Mouse (Mus musculus) kidney, adult 2 months (tissue): ENCODE measurements around the gene Dab1.

ENCODE experiments used
- CTCF ChIP-seq: fragments of 200-500 bp; conservative IDR thresholded peaks from 2 replicates; pipeline ENCODE4 v1.5.1; 2011; ENCODE audit warnings: low read depth, mild to moderate bottlenecking, control low read depth, low read length, moderate library complexity, mixed read lengths; ENCODE audit not compliant: insufficient read depth, insufficient read length
- POLR2A ChIP-seq: fragments of 200-500 bp; IDR thresholded peaks from one replicate; pipeline ENCODE4 v1.6.1; 2011; ENCODE audit warnings: low read depth, low read length, control low read depth

- TF ChIP-seq CTCF (no peak), POLR2A (no peak)
Observed at GRCm38 (mm10) chr4:104769602-104770001, 1150.4 kb downstream of the Dab1 start.
